Mouse (Mus musculus) testis, adult 2 months (tissue): Measurements from ENCODE around the gene Dact3.

Source experiments
- CTCF ChIP-seq: fragments of 200-500 bp; IDR thresholded peaks from 2 replicates; pipeline ENCODE4 v1.5.1; 2012; ENCODE audit warnings: low read depth, mild to moderate bottlenecking, inconsistent platforms, low read length, moderate library complexity; ENCODE audit not compliant: control insufficient read depth, insufficient read depth, insufficient replicate concordance
- POLR2A ChIP-seq: fragments of 200-500 bp; IDR thresholded peaks from 2 replicates; pipeline ENCODE4 v1.6.1; 2012; ENCODE audit warnings: low read depth, mild to moderate bottlenecking, inconsistent platforms, low read length, moderate library complexity; ENCODE audit not compliant: control insufficient read depth

GRCm38 (mm10) chr7:16826571-16826970, 48.5 kb upstream of the Dact3 start:
- TF ChIP-seq POLR2A (no peak), CTCF (no peak)
